Mouse (Mus musculus) c-Kit-positive CD71-positive TER-119-positive erythroid progenitor cells, embryonic 14.5 days (primary cell): ENCODE results near the gene Gpr87.
"Not testable (repeated sequence)": the region's sequence is repeated elsewhere in the genome, so short reads cannot be mapped to it uniquely, and the experiment has no call there.

Source experiments
- DNase-seq: peaks from one replicate; pipeline ENCODE4 v3.0.0-alpha.2; 2013; ENCODE audit warnings: low spot score

Gpr87 gene

DNA sequence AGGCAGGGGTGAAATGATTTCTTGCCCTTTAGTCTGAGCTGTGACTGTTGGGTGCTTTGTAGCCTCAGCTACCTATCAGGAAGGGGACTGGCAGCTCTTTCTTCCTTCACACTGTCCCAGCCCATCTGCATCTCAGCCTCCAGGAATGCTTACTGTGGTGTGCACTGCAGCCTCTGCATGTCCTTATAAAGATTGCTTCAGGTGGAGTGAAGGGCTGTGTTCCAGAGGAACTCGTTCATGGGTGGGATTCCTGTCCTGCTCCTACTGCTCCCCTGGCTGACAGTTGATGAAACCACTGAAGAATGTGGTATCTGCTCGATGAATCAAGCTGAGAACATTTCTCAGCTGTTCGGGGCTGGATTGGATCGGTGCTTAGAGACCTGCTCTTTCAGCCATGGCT is 7.6 kb downstream of the Gpr87 start:
- no peak for DNase-seq

- DNase-seq = no peak
These were observed 9.2 kb downstream of the Gpr87 start for GRCm38 (mm10) chr3:59185662-59186061.

DNA sequence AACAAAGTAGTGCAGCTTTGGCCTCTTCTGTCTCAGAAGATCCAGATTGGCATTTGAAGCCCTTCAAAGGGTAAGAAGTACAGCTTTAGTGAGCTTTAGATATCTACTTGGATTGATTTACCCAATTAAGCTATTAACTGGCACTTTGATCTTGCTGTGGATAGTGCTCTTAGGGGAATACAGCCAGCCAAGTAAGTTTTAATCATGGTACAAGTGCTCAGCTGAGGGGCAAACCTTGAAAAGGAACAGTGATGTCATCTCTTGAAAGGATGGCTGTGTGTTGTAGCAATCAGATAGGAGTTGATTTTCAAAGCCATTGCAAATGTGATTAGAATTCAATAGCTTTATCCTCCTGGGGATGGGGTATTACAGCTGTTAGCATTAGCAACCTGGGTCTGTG is 12.8 kb downstream of the Gpr87 start:
- DNase-seq = no peak

- DNase-seq = no peak
These were observed 13.8 kb downstream of the Gpr87 start for GRCm38 (mm10) chr3:59181134-59181533.

DNA sequence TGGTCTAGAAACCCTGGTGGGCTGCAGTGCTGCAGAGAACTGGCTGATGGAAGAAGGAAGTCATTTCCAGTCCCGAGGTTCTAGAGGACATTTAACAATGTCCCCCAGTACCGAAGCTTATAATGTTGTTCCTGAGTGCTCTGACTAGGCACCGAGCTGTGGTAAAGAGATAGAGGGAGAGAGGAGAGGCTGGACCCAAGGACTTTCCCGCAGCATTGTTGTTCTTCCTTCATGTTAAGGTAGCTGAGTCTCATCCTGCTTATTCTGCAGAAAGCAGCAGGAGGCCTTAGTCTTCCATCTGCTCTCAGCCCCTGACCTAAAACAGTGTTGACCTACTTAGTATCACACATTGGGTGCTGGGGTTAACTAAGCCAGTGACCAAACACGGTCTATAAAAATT is 18.0 kb downstream of the Gpr87 start:
- DNase-seq = no peak

DNA sequence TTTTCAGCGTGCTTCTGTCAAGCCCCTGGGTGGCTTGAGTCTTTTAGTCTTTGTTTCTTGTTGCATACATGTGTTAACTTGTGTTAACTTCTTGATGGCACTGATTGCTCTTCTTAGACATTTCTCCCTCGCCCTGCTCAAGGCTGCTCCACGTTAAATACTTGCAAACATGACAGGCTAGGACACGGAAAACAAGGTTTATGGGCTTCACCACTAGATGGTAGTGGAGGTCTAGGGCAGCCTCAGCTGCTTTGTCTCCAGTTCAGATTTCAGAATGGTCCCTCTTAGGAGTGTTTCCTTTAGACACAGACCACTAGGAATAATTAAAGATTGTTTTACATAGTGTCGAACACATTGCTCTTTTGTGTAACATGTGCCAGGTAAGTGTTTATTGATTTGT is 19.7 kb downstream of the Gpr87 start:
- DNase-seq = no peak

GRCm38 (mm10) chr3:59174426-59175154 is 20.3 kb downstream of the Gpr87 start:
- DNase-seq = no peak

DNA sequence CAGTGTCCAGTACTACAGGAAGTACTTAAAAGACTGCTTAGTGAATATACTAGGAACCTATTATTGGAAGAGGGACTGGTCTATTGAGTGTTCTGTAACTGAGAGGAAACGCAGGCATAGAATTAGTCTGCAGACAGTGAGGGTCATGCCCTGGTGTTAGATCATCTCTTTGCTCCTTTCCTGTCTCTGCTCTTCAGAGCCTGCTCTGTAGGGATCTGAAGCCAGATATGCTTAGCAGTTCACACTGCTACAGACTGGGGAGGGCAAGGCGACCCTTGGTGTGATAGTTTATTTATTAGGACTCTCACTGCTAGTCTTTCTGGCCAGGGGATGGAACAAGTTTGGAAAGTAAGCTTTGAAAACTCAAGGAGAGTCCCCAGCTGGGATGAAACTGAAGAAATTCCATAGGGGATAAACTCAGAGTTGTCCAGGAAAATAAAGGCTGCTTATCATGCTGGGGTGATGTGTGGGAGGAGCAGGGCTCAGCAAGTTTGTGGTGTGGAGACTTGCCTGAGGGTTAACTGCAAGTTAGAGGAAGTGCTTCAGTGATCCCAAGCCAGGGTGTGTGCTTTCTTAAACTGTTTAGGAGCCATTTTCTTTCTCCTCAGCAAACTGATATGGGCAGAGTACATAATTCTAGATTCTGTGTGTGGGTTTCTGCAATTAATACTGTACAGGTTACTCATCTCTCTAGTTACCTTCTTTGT is 24.8 kb downstream of the Gpr87 start:
- DNase-seq = no peak

GRCm38 (mm10) chr3:59169215-59169614 is 25.7 kb downstream of the Gpr87 start:
- no peak for DNase-seq

- no peak for DNase-seq
These were observed 26.4 kb downstream of the Gpr87 start for GRCm38 (mm10) chr3:59168476-59168875.

- DNase-seq = no peak
These were observed 27.4 kb downstream of the Gpr87 start for GRCm38 (mm10) chr3:59167417-59168054.

- DNase-seq = no peak
These were observed 34.4 kb downstream of the Gpr87 start for GRCm38 (mm10) chr3:59160465-59160864.

GRCm38 (mm10) chr3:59157048-59157447 is 37.9 kb downstream of the Gpr87 start:
- DNase-seq = no peak

DNA sequence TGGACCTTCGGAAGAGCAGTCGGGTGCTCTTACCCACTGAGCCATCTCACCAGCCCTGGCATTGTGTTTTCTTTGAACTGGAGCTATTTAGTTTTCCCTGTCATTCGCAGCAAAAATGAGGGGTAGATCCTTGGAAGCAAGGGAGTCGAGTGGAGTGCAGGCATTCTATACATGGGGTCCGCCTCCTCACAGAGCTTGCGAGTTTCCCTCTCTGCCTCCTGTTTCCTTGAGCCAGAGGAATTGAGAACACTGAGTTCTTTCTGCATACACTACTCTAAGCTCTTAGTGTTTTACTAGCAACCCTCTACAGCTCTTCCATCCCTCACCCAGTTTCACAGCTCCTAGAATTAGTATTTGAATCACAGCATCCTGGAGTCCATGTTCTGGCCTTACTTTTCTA is 39.5 kb downstream of the Gpr87 start:
- no peak for DNase-seq

- DNase-seq = no peak
These were observed 40.0 kb downstream of the Gpr87 start for GRCm38 (mm10) chr3:59154888-59155287.

- DNase-seq = no peak
These were observed 41.5 kb downstream of the Gpr87 start, which contains the start of gene P2ry14 for GRCm38 (mm10) chr3:59153424-59153823. Gene P2ry14 (minus strand): TSS chr3:59153618.

- DNase-seq = no peak
These were observed 44.3 kb downstream of the Gpr87 start for GRCm38 (mm10) chr3:59150624-59151023.

DNA sequence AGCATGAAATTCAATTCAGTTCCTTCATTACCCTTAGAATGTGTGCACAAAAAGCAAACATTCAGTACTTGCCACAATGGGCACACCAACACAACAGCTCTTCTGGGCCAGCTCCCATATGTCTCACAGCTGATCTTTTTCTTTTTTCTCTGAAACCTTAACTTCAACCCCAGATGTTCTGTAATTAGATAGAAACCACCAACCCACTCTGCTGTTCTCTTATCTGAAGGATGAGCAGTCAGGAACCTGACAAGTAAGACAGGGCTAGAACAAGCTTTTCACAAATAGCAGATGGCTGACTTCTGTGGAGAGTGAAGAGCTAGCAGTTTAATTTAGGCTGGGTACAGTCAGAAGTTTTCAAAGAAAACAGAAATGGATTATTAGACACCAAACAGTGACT is 45.3 kb downstream of the Gpr87 start:
- DNase-seq = no peak

DNA sequence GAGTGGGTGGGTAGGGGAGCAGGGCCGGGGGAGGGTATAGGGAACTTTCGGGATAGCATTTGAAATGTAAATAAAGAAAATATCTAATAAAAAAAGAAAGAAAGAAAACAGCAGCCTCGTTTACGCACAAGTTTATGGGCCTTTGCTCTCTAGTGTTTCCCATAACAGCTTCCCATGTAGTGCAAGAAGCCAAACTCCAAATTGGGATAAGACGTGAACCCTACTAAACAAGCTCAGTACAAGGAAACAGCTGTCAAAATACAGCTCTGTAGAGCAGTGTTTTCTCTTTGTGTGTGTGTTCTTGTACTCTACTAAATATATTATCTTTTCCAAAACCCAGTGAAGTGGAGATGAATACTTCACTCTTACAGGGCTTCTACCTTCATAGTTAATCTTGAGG is 49.7 kb downstream of the Gpr87 start:
- DNase-seq = no peak

DNA sequence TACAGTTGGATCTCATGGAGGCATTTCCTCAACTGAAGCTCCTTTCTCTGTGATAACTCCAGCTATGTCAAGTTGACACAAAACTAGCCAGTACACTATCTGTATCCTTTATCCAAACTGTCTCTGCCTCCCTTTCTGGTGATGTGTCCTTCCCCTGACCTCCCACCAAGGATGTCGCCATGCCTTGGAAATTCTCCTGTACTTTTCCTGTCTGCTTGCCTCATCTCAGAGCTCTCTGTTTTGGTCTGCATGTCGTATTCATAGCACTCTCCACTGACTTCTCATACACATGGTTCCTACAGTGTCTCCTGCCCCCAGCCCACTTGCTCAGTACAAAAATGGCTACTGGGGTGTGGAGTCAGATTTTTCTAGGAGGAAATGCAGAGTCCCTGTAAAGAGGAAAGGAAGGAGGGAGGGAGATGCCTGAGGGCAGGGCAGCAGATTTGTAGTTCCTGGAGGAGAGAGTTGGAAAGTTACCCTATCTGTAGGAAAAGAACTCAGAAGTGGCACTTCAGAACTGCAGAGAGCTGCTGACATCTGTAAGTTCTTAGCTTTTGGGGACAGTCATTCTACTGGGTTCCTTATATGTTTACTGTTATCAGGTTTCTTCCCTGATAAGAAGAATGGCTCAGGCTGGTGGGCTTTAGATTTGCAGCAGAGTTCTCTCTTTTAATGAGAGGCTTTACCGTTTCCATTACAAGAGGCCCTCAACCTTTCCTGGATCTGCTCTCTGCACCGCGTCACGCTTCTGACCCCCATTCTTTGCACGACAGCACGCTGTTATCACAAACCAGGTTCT is 53.2 kb downstream of the Gpr87 start:
- DNase-seq = no peak

- not testable (repeated sequence) for DNase-seq
These were observed 54.0 kb downstream of the Gpr87 start for GRCm38 (mm10) chr3:59140941-59141340.

GRCm38 (mm10) chr3:59140115-59140514 is 54.8 kb downstream of the Gpr87 start:
- DNase-seq = no peak
